Mouse (Mus musculus) lung, adult 2 months (tissue): ENCODE results near the gene Oser1. TPM values are rescaled to one million over a fixed set of nuclear protein-coding genes. Genes with fewer than 3 reads are reported as not detected.

ENCODE experiments used
- DNase-seq: peaks from one replicate; pipeline ENCODE4 v3.0.0; 2022
- H3K4me1 ChIP-seq: fragments of 200-500 bp; 2 replicates; pipeline ENCODE4 v1.6.1; 2011; ENCODE audit warnings: low read length; ENCODE audit not compliant: control insufficient read depth, insufficient read depth
- H3K4me3 ChIP-seq: fragments of 200-500 bp; replicated peaks from 2 replicates; pipeline ENCODE3; 2011; ENCODE audit warnings: low read depth, mild to moderate bottlenecking, control low read depth, low read length; ENCODE audit errors: extremely low read depth
- CTCF ChIP-seq: fragments of 200-500 bp; IDR thresholded peaks from 2 replicates; pipeline ENCODE4 v1.5.1; 2011; ENCODE audit warnings: mild to moderate bottlenecking, low read length, control low read depth; ENCODE audit not compliant: insufficient read depth
- POLR2A ChIP-seq: fragments of 200-500 bp; IDR thresholded peaks from 2 replicates; pipeline ENCODE4 v1.6.1; 2011; ENCODE audit warnings: low read depth, mild to moderate bottlenecking, control low read depth, low read length, borderline replicate concordance; ENCODE audit errors: extremely low read depth
- WGBS: fragments of 180-500 bp; shearing (Covaris S2); methylation state at CpG from one replicate; pipeline ENCODE4 v1.1.7; 2018; 5-methylcytosine and 5-hydroxymethylcytosine counted together
- polyA plus RNA-seq: library from polyadenylated mRNA; depleted of rRNA; stranded (reverse); fragments of >200 nt; gene quantifications from 2 replicates; pipeline ENCODE4 v1.2.3, GENCODE M21; 2012

Oser1 gene
- polyA plus RNA-seq, 1 experiment, result 17.2 TPM

DNA sequence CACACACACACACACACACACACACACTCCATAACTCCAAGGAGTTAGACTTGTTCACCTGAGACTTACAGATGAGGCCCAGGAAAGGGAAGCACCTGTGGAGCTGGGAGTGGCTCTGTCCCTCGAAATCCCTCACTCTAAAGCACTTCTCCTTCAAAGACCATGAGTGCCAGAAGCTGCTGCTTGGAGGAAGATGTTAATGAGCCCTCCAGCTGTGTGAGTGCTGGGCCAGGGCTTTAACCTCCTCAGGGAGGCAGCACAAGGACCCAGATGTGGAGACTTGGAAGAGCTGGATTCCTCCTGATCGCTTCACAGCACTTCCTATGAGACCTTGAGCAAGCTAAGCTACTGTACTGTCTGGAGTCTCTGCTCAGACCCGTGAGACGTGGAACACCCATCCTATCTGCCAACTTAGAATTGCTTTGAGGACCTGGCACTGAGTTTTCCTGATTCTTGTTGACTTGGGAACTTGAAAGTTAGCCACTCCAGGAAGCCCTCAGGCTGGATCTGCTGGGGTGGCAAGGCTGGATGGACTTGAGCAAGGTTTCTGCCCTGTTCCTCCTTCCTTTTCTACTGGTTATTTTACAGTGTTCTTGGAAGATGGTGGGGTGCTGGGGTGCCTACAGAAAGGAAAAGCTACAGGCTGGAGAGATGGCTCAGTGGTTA, 4.0 kb upstream of the Oser1 start:
- TF ChIP-seq CTCF (no peak), POLR2A (no peak)
- 32% methylated on average over 4 of the region's 4 CpGs for WGBS
- DNase-seq, result no peak
- Histone ChIP-seq H3K4me1 (no peaks in the 10 kb centered on the region), H3K4me3 (no peak overlapping the region)

DNA sequence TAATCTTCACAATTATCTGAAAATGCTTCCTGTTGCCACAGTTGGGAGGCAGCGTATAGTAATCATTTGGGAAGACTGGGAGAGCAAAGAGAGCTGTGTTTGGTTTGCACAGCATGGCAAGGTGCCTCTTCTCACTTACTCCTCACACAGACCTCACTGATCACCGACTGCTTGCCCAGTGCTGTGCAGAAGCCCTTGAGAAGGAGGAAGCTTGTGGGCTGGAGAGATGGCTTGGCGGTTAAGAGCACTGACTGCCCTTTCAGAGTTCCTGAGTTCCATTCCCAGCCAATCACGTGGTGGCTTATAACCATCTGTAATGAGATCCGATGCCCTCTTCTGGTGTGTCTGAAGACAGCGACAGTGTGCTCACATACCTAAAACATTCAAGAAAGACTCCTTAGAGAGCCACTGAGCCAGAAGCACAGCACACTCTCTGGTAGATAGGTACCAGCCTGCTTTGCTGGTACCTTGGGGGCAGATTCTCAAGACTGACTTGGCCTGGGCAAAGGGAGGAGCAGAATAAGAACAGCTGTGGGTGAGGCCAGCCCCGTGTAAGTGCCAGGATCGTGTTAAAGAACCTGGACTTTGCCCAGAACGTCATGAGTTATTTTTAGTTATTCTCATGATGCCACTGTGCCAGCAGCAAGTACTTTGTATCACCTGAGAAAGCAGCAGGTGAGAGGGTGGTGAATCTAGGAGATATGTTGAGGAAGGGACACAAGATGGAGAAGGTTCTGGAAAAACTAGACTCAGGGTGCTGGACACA, 1.4 kb downstream of the Oser1 start:
- WGBS, result 55% methylated on average over 9 of the region's 9 CpGs
- TF ChIP-seq POLR2A, result no peak
- no peak for TF ChIP-seq CTCF
- no peak for DNase-seq
- no peak overlapping the region for H3K4me3 ChIP-seq
- H3K4me1 ChIP-seq, result peaks cover 8% of the 10 kb centered on the region

DNA sequence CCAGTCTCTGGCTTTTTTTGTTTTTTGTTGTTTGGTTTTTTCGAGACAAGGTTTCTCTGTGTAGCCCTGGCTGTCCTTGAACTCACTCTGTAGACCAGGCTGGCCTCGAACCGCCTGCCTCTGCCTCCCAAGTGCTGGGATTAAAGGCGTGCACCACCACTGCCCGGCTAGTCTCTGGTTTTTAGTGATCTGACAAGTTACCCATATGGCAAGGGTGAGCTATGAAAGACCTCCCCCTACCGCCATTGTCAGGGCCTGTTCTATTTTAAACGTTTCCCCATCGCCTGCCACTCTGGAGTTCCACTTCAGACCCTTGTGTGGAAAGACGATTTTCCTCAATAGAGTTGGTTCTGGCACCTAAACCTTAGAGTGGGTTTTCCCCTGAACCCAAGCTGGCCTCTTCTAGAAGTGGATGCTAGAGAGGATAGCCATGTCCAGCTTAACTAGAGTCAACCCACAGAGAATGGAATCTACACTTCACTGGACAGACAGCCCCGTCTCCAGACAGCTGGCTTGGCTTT, 4.1 kb downstream of the Oser1 start:
- 6% methylated on average over 10 of the region's 10 CpGs for WGBS
- peaks cover 17% of the 10 kb centered on the region for H3K4me1 ChIP-seq
- TF ChIP-seq POLR2A, result no peak
- TF ChIP-seq CTCF, result no peak
- H3K4me3 ChIP-seq, result peak overlapping the region; percentile 77
- DNase-seq, result no peak

- TF ChIP-seq POLR2A (peak; percentile 98), CTCF (no peak)
- under 1% methylated on average over 71 of the region's 71 CpGs for WGBS
- DNase-seq, result peak; percentile 99
- peak overlapping the region; percentile 96 for H3K4me3 ChIP-seq
- peaks cover 17% of the 10 kb centered on the region for H3K4me1 ChIP-seq
Observed at GRCm38 (mm10) chr2:163419346-163420045, 5.0 kb downstream of the Oser1 start.

GRCm38 (mm10) chr2:163418841-163419345, 5.6 kb downstream of the Oser1 start:
- no peak for TF ChIP-seq POLR2A
- TF ChIP-seq CTCF, result no peak
- WGBS, result under 1% methylated on average over 42 of the region's 50 CpGs
- Histone ChIP-seq H3K4me3 (peak overlapping the region; percentile 96), H3K4me1 (peaks cover 17% of the 10 kb centered on the region)
- DNase-seq, result no peak

DNA sequence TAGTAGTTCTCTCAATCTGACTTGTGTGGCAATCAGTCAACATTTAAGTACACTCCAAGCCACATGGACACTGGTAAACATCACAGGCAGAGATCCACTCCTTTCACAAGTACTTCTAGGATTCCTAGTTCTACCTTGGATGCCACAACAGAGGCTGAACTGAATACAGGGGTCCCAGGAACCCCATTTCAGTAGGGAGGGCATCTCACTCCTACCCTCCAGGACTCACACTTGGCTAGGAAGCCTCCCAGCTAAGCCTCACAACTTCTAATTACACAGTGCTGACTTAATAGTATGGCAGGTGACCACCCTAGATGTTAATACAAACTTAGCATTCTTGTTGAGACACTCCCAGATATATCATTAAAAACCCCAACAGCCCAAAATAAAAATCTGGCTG, 6.7 kb downstream of the Oser1 start:
- TF ChIP-seq POLR2A (no peak), CTCF (no peak)
- Histone ChIP-seq H3K4me1 (peaks cover 16% of the 10 kb centered on the region), H3K4me3 (peak overlapping the region; percentile 37)
- DNase-seq, result no peak

- Histone ChIP-seq H3K4me3 (no peak overlapping the region), H3K4me1 (peaks cover 14% of the 10 kb centered on the region)
- TF ChIP-seq POLR2A (no peak), CTCF (no peak)
- WGBS, result 83% methylated on average over 6 of the region's 6 CpGs
- DNase-seq, result no peak
Observed at GRCm38 (mm10) chr2:163417026-163417425, 7.5 kb downstream of the Oser1 start.

GRCm38 (mm10) chr2:163412846-163413590, 11.5 kb downstream of the Oser1 start:
- 83% methylated on average over 9 of the region's 9 CpGs for WGBS
- Histone ChIP-seq H3K4me1 (peaks cover 9% of the 10 kb centered on the region), H3K4me3 (no peak overlapping the region)
- no peak for TF ChIP-seq CTCF
- no peak for DNase-seq

DNA sequence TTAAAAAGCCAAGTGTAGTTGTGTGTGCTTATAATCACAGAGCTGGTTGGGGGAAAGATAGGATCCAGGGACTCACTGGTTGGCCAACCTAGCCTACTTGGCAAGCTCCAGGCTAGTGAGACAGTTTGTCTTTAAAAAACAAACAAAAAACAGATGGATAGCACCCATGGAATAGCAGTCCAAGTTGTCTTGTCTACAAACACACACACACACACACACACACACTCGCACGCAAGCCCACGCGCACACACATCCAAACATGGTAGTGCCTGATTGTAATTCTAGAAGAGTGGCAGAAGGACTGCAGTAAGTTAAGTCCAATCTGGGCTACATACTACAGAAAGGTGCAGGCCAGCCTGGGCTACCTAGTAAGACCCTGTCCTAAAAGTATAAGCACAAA, 12.1 kb downstream of the Oser1 start:
- no peak overlapping the region for H3K4me3 ChIP-seq
- peaks cover 3% of the 10 kb centered on the region for H3K4me1 ChIP-seq
- no peak for DNase-seq
- TF ChIP-seq CTCF (no peak), POLR2A (no peak)
- WGBS, result 84% methylated on average over 4 of the region's 4 CpGs
